Mouse (Mus musculus) midbrain, embryonic 15.5 days (tissue): ENCODE results near the gene Fam69b. TPM values are rescaled to one million over a fixed set of nuclear protein-coding genes. Genes with fewer than 3 reads are reported as not detected.
A peak's percentile ranks its signal among the peaks of the same experiment; 100 is the strongest.

Experiments used
- microRNA counts: library from miRNA; unstranded; fragments of <30 nt; microRNA quantifications from one replicate; lab custom pipeline; 2016
- microRNA-seq: library from miRNA; unstranded; fragments of <30 nt; microRNA quantifications from one replicate; pipeline ENCODE4, GENCODE M21; 2016
- polyA plus RNA-seq: library from polyadenylated mRNA; unstranded; fragments of >200 nt; fragmentation: Nextera tagmentation; extraction: Ambion mirVana; gene quantifications from 2 replicates; pipeline ENCODE4 v1.2.1, GENCODE M21; 2015

Fam69b gene
- polyA plus RNA-seq, 1 experiment from 2014 or later = 168 TPM

MicroRNAs encoded within 50 kb of the gene (microRNA counts, 519-probe panel; counts per million panel counts)
- 3,929 counts per million, percentile 88 among the panel's probes with 10 or more counts for microRNA mmu-miR-126-3p (lab: Ali Mortazavi, UCI)
- microRNA mmu-miR-126-5p (lab: Ali Mortazavi, UCI) = 3,019 counts per million, percentile 69 among the panel's probes with 10 or more counts

Small RNA genes lying within 50 kb of the gene (microRNA-seq; reads per million reads assigned to microRNA genes)
- gene Mir126a (not detected), gene Mir126b (not detected)

Other genes with a start within 250 kb of the Fam69b start
- gene Snapc4, start 247.8 kb upstream of the Fam69b start, polyA plus RNA-seq = 33.0 and 40.0 TPM in 2 replicates
- 175 and 181 TPM in 2 replicates for gene Entr1, start 239.1 kb upstream of the Fam69b start, polyA plus RNA-seq
- 92.1 and 97.6 TPM in 2 replicates for gene Pmpca, start 239.1 kb upstream of the Fam69b start, polyA plus RNA-seq
- gene Inpp5e, start 219.3 kb upstream of the Fam69b start, polyA plus RNA-seq = 27.7 and 28.6 TPM in 2 replicates
- gene Sec16a, start 183.2 kb upstream of the Fam69b start, polyA plus RNA-seq = 21.3 and 21.5 TPM in 2 replicates
- 15.6 and 17.6 TPM in 2 replicates for gene Notch1, start 111.8 kb upstream of the Fam69b start, polyA plus RNA-seq
- gene Egfl7, start 48.4 kb upstream of the Fam69b start, polyA plus RNA-seq = 71.8 and 75.7 TPM in 2 replicates
- not detected in 2 replicates for gene Gm20532, start 41.8 kb upstream of the Fam69b start, polyA plus RNA-seq
- gene Agpat2, start 24.0 kb upstream of the Fam69b start, polyA plus RNA-seq = 4.6 and 6.7 TPM in 2 replicates
- gene Lcn4, start 42.8 kb downstream of the Fam69b start, polyA plus RNA-seq = not detected in 2 replicates
- not detected in 2 replicates for gene Abo, start 236.5 kb downstream of the Fam69b start, polyA plus RNA-seq